Mouse (Mus musculus): ENCODE results near the gene Tmem179b. TPM values are rescaled to one million over a fixed set of nuclear protein-coding genes. Genes with fewer than 3 reads are reported as not detected.

Gene Tmem179b
- polyA plus RNA-seq, 1 experiment from 2014 or later: 38.6 TPM

DNA sequence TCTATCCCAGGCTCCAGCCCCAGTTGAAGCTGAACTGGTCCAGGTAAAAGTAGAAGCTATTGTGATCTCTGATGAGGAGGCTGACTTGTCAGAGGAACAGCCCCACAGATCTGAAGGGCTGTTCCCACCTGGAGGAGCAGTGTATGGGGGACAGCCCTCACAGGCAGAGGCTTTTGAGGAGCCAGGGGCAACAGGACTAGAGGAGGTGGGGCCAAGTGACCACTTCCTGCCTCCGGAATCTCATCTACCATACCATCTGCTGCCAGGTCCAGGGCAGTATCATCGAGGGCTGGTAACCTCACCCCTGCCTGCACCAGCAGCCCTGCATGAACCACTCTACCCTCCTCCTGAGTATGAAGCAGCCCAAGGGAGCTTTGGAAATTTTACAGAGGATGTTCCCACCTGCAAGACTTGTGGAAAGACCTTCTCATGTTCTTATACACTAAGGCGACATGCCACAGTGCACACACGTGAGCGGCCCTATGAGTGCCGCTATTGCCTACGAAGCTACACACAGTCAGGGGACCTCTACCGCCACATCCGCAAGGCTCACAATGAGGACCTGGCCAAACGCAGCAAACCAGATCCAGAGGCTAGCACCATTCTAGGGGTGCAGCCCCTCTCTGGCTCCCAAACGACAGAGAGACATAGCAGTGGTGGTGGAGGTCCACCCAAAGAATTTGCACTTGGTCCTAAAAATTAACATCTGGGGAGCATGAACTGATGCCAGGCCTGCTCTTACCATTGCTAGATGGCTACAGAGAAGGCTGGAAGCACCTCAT is 29.8 kb upstream of the Tmem179b start:
- H3K4me2 ChIP-seq: no peak overlapping the region
- H3K4me3 ChIP-seq: no peak overlapping the region
- ATAC-seq (ENCODE audit: low FRiP score): no peak
- 92% methylated on average over 11 of the region's 11 CpGs for WGBS
- H3K9me3 ChIP-seq: no peaks in the 10 kb centered on the region
- H3K36me3 ChIP-seq: peaks cover 43% of the 10 kb centered on the region
- H3K27me3 ChIP-seq: no peaks in the 10 kb centered on the region
- H3K4me1 ChIP-seq (replicated peaks): peaks cover 27% of the 10 kb centered on the region
- H3K9ac ChIP-seq: no peak overlapping the region
- no peak overlapping the region for H3K27ac ChIP-seq

DNA sequence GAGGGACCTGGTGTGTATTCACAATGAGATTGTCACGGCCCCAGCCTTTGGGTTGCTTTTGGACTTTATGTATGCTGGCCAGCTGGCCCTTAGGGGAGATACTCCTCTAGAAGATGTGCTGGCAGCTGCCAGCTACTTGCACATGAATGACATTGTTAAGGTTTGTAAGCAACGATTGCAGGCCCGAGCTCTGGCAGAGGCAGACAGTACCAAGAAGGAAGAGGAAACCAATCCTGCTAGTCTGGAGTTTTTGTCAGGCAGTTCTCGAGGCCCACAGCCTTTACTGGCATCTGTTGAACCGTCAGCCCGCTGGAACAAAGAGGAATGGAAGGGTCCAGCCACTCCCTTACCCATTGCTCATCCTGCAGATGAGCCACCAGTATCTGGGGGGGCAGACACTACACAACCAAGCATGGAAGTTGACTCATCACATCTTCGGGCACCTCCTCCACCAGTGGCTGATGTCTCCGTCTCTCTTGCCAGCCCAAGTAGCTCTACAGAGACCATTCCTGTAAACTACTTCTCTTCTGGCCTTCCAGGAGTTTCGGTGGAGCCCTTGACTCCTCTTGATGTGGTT is 29.0 kb upstream of the Tmem179b start:
- Histone ChIP-seq H3K4me2 (peak overlapping the region; percentile 73), H3K4me1 (replicated peaks) (peaks cover 30% of the 10 kb centered on the region), H3K36me3 (peaks cover 38% of the 10 kb centered on the region), H3K4me3 (peak overlapping the region; percentile 60), H3K9me3 (no peaks in the 10 kb centered on the region), H3K9ac (peak overlapping the region; percentile 46; the same call in 1 of the 2 replicates), H3K27ac (peak overlapping the region; percentile 90), H3K27me3 (no peaks in the 10 kb centered on the region)
- ATAC-seq (ENCODE audit: low FRiP score): no peak
- 91% methylated on average over 9 of the region's 9 CpGs for WGBS

DNA sequence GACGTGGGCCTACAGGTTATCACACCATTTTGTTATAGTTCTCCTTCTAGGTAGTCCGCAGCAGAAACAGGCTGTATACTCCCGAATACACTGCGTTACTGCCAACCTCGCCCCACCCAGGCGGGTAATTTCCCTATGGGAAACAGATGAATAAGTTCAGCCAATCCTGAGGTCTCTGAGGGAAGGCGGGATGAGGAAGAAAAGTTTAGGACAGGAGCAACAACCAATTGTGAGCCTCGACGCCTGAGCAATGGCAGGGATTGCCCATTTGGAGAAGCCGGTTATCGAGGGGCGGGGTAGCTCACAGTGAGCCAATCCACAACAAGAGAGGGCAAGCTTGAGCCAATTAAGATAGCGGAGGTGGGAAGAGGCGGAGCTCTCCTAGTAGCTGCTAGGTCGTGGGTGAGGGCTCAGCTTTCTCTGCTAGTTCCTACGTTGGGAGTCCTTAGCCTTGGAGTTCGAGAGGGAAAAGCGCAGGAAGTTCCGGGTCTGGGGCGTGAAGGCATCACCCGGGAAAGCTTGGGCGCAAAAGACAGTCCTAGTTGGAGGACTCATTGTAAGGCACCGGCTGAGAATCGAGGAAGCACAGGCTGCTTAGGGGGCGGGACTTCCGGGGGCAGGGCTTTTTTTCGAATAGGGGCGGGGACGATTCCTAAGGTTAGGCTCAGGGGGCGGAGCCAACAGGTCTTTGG is 28.0 kb upstream of the Tmem179b start, which contains the start of gene Zbtb3:
Zbtb3 (plus strand) TSS at position 426 of the 692 bp plus-strand sequence.
- H3K27me3 ChIP-seq: no peaks in the 10 kb centered on the region
- peak within 1 kb of the TSS; percentile 73 for H3K4me2 ChIP-seq
- peak within 1 kb of the TSS; percentile 90 for H3K27ac ChIP-seq
- H3K9ac ChIP-seq: peak within 1 kb of the TSS; percentile 69
- no peaks in the 10 kb centered on the region for H3K9me3 ChIP-seq
- peak within 1 kb of the TSS; percentile 60 for H3K4me3 ChIP-seq
- under 1% methylated on average over 30 of the region's 30 CpGs for WGBS
- ATAC-seq (ENCODE audit: low FRiP score): peak; percentile 98
- peaks cover 28% of the 10 kb centered on the region for H3K36me3 ChIP-seq
- H3K4me1 ChIP-seq (replicated peaks): peaks cover 37% of the 10 kb centered on the region

- Histone ChIP-seq H3K9ac (peak overlapping the region; percentile 16; the same call in 1 of the 2 replicates), H3K36me3 (peaks cover 22% of the 10 kb centered on the region), H3K27me3 (no peaks in the 10 kb centered on the region), H3K4me1 (replicated peaks) (peaks cover 30% of the 10 kb centered on the region), H3K9me3 (no peaks in the 10 kb centered on the region), H3K27ac (no peak overlapping the region), H3K4me3 (no peak overlapping the region), H3K4me2 (peak overlapping the region; percentile 97)
- no peak for ATAC-seq (ENCODE audit: low FRiP score)
These were observed 24.7 kb upstream of the Tmem179b start for GRCm38 (mm10) chr19:8798947-8799315.

GRCm38 (mm10) chr19:8798264-8798946 is 24.1 kb upstream of the Tmem179b start, which contains the start of gene Polr2g:
Polr2g (minus strand) TSS chr19:8798577.
- peaks cover 25% of the 10 kb centered on the region for H3K4me1 ChIP-seq (replicated peaks)
- H3K4me3 ChIP-seq: peak within 1 kb of the TSS; percentile 80
- H3K4me2 ChIP-seq: peak within 1 kb of the TSS; percentile 97
- peak within 1 kb of the TSS; percentile 71 for H3K27ac ChIP-seq
- H3K36me3 ChIP-seq: peaks cover 27% of the 10 kb centered on the region
- H3K27me3 ChIP-seq: no peaks in the 10 kb centered on the region
- 2% methylated on average over 25 of the region's 25 CpGs for WGBS
- ATAC-seq (ENCODE audit: low FRiP score): peak; percentile 70
- no peaks in the 10 kb centered on the region for H3K9me3 ChIP-seq
- H3K9ac ChIP-seq: peak within 1 kb of the TSS; percentile 86

DNA sequence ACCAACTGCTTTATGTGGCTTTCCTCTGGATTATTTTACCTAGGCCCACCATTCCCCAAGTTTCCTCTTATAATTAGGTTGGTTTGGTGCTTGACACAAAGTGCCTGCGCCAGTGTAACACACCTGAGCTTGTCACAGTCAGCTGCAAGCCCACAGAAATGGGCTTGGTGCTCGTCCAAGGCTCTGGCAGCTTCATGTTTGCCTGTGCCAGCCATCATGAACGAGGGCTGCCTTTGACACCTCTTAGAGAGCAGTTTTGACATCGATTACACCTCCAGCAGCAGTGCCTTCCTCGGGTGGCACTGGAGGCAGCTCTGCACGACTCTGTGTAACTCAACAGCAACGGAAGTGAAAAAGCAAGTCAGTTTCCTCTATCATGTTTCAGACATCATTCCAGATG is 15.9 kb upstream of the Tmem179b start:
- H3K9me3 ChIP-seq: no peaks in the 10 kb centered on the region
- no peak overlapping the region for H3K9ac ChIP-seq
- H3K4me2 ChIP-seq: no peak overlapping the region
- H3K4me3 ChIP-seq: no peak overlapping the region
- peaks cover 37% of the 10 kb centered on the region for H3K36me3 ChIP-seq
- ATAC-seq (ENCODE audit: low FRiP score): no peak
- 91% methylated on average over 7 of the region's 7 CpGs for WGBS
- no peaks in the 10 kb centered on the region for H3K27me3 ChIP-seq
- H3K27ac ChIP-seq: no peak overlapping the region
- peaks cover 16% of the 10 kb centered on the region for H3K4me1 ChIP-seq (replicated peaks)

DNA sequence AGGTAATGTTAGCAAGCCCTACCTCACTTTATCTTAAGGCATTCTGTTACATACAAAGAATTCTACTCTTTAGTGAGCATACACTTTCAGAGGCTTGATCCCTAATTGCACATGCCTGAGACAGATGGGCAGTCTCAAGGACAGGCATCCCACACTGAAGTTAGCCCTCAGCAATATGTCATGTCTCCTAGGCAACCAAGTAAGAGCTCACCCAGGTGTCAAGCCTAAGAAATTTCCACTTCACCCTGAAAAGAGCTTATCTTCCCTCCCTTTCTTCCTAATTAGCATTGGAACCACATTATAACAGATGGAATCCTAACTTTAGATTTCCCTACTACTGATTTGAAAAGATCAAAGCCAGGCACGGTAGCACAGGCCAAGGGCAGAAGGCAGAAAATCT is 14.9 kb upstream of the Tmem179b start:
- 38% methylated on average over 1 of the region's 1 CpGs for WGBS
- H3K9ac ChIP-seq: peak overlapping the region; percentile 53
- ATAC-seq (ENCODE audit: low FRiP score): no peak
- peaks cover 27% of the 10 kb centered on the region for H3K36me3 ChIP-seq
- no peaks in the 10 kb centered on the region for H3K27me3 ChIP-seq
- no peaks in the 10 kb centered on the region for H3K9me3 ChIP-seq
- peak overlapping the region; percentile 58; the same call in 1 of the 2 replicates for H3K27ac ChIP-seq
- H3K4me2 ChIP-seq: no peak overlapping the region
- peaks cover 18% of the 10 kb centered on the region for H3K4me1 ChIP-seq (replicated peaks)
- H3K4me3 ChIP-seq: no peak overlapping the region

DNA sequence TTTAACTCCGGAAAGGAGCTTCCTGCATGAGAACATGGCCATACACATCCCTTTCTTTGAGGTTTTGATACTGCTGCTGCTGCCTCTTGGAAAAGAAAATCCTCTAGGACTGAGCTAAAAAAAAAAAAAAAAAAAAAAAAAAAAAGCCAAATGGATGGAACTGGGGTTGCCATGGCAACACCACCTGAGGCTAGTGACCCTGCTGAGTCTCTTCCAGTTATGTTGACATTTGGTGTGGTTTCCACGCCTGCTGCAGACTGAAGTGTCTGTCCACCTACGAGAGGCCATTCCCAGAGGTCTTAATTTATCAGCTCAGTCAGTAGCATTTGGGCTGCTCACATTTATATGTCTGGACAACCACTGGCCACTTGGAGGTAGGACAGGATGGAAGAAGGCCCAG is 14.3 kb upstream of the Tmem179b start:
- Histone ChIP-seq H3K9ac (peak overlapping the region; percentile 53), H3K27ac (peak overlapping the region; percentile 58; the same call in 1 of the 2 replicates)
- no peak for ATAC-seq (ENCODE audit: low FRiP score)

GRCm38 (mm10) chr19:8786008-8786781 is 11.9 kb upstream of the Tmem179b start, which contains the start of gene Taf6l:
Taf6l (minus strand) TSS chr19:8786417.
- WGBS: under 1% methylated on average over 32 of the region's 32 CpGs
- peaks cover 18% of the 10 kb centered on the region for H3K4me1 ChIP-seq (replicated peaks)
- H3K27ac ChIP-seq: peak within 1 kb of the TSS; percentile 82
- H3K27me3 ChIP-seq: no peaks in the 10 kb centered on the region
- no peaks in the 10 kb centered on the region for H3K9me3 ChIP-seq
- peak; percentile 99 for ATAC-seq (ENCODE audit: low FRiP score)
- H3K4me3 ChIP-seq: peak within 1 kb of the TSS; percentile 69
- peak within 1 kb of the TSS; percentile 78 for H3K4me2 ChIP-seq
- H3K9ac ChIP-seq: peak within 1 kb of the TSS; percentile 77
- H3K36me3 ChIP-seq: peaks cover 32% of the 10 kb centered on the region

More for the DNA sequence above, 14.3 kb upstream of the Tmem179b start:
- Histone ChIP-seq H3K4me1 (replicated peaks) (peaks cover 18% of the 10 kb centered on the region), H3K4me2 (no peak overlapping the region), H3K36me3 (peaks cover 24% of the 10 kb centered on the region), H3K9me3 (no peaks in the 10 kb centered on the region), H3K4me3 (no peak overlapping the region), H3K27me3 (no peaks in the 10 kb centered on the region)
- WGBS: 19% methylated on average over 3 of the region's 3 CpGs

GRCm38 (mm10) chr19:8774951-8775421 is 719 bp upstream of the Tmem179b start:
- peak; percentile 58 for ATAC-seq (ENCODE audit: low FRiP score)
- Histone ChIP-seq H3K9me3 (no peaks in the 10 kb centered on the region), H3K4me2 (peak overlapping the region; percentile 99), H3K27me3 (no peaks in the 10 kb centered on the region), H3K9ac (peak overlapping the region; percentile 89), H3K4me1 (replicated peaks) (peaks cover 42% of the 10 kb centered on the region), H3K4me3 (peak overlapping the region; percentile 69), H3K36me3 (peaks cover 30% of the 10 kb centered on the region), H3K27ac (peak overlapping the region; percentile 99)
- WGBS: 6% methylated on average over 20 of the region's 20 CpGs

DNA sequence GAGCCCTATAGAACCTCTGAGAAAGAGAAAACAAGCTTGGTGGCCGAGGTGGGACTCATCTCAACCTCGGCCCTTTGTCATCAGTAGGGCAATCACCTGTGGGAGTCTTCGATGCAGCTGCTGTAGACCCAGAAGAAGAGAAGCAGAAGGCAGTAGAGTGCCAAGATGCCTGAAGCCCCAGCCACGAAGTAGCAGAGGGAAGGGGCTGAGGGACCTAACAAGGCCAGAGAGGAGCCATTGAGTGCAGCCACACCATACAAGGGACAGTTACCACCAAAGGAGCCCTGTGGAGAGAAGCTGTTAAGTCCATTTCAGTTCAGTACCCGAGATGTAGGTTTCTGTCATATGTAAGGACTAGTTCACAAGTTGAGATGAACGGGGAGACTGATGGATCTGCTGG is 858 bp downstream of the Tmem179b start:
- ATAC-seq (ENCODE audit: low FRiP score): no peak
- peak overlapping the region; percentile 99 for H3K4me2 ChIP-seq
- H3K36me3 ChIP-seq: peaks cover 37% of the 10 kb centered on the region
- H3K27me3 ChIP-seq: no peaks in the 10 kb centered on the region
- 59% methylated on average over 6 of the region's 6 CpGs for WGBS
- no peaks in the 10 kb centered on the region for H3K9me3 ChIP-seq
- H3K9ac ChIP-seq: peak overlapping the region; percentile 89
- peak overlapping the region; percentile 69 for H3K4me3 ChIP-seq
- H3K27ac ChIP-seq: peak overlapping the region; percentile 55; the same call in 1 of the 2 replicates
- H3K4me1 ChIP-seq (replicated peaks): peaks cover 42% of the 10 kb centered on the region

Data from hindbrain, embryonic 13.5 days (tissue).